Mouse (Mus musculus): ENCODE results near the gene Adgrl3.
A peak's percentile ranks its signal among the peaks of the same experiment; 100 is the strongest.

The Adgrl3 gene

DNA sequence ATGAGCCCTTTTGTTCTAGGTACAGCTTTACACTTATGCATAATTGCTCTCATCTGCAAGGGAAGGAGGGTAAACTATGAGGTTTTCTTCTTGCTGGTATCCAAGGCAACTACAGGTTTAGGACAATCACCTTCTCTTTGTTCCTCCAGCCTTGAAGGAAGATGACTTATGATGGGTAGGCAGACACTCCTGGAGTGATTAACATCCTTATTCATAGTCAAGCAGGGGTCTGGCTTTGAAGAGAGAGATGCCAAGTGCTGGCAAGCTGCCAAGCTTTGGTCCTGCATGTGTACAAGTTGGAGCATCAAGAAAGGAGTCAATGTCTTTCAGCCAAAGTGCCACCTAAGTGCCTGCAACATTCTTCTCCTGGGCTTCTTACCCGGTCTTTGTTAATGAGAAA is 657.0 kb downstream of the Adgrl3 start:
- DNase-seq = peak in 1 of 2 experiments; percentile 2

DNA sequence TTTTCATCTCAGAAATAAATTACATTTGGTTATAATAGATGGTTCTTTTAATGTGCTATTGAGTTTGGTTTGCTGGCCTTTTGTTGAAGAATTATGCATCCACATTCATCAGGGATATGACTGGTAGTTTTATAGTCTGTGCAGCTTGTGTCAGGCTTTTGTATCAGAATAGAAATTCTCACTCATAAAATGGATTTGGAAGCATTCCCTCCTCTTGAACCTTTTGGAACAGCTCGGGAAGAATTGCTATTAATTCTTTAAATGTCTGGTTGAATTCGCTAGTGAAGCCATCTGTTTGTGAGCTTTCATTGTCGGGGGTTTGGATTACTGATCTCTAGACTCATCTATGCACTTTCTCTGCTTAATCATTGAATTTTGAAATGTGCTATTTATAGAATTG is 666.3 kb downstream of the Adgrl3 start:
- DNase-seq = no peak

GRCm38 (mm10) chr5:81686845-81687244 is 666.9 kb downstream of the Adgrl3 start:
- DNase-seq = peak; percentile 55 to 65

DNA sequence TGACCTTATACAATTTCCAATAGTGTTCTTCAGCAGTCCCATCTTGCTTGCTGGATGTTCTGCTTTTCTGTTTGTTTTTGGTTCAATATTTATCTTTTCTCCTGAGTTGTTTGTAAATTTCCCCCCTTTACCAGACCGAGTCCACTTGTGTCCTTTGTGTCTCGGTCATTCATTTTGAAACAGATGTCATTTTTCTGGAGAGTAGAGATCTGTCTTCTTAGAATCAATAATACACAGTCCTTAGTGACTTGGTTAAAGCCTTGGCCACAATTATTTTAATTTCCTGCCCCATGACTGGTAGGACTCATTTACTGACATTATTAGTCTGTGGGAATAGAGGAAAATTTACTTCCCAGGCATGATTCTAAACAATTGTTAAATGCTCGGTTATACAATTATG is 709.7 kb downstream of the Adgrl3 start:
- DNase-seq = no peak

DNA sequence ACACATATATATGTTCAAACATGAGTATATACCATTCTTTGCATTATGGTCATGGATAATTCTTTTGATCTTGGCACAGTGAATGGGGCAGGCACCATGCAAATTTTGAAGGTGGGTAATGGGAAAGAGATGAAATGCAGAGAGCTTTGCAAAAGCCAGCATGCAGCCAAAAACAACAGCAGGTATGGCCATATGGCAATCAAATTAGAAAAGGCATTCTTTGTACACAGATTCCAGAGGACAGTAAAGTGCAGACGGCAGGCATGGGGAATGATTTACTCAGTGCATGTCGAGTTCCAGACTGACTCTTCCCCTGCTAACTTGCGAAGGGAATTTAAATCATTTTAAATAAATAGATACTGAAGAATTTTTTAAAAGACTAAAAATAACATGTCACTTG is 716.1 kb downstream of the Adgrl3 start:
- DNase-seq = no peak

DNA sequence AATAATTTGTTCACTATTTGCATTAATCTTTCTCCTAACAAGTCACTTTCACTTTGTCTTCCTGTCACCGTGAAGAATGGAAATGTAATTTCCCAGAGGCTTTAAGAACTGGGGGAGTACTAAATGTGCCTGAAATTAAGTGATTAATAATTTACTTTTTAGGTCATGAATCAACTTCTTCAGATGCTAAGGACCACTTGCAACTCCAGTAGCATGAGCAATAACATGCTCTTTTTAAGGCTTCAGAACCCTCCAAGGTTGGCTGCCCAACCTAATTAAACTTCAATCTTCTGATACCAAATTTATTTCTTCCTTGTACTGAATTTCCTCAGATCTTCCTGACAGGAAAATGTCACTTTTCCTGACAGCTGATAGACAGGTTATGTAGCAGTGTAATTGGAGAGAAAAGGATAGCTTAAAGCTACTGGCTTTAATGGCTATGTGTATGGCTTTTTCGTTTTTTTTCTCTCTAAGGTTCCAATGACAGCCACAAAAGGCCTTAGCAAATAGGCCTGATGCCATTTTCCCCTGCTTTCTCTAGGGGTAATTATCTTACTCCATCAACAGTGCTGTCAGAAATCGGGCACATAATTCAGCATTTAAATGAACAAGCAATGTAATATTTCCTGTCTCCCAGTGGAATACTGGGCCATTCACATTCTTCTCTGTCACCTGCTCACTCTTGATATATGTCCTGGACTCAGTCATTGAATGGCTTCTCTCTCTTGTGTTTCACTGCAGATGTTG is 718.5 kb downstream of the Adgrl3 start:
- DNase-seq = no peak

- no peak for DNase-seq
Observed at GRCm38 (mm10) chr5:81752426-81752825, 732.5 kb downstream of the Adgrl3 start.

DNA sequence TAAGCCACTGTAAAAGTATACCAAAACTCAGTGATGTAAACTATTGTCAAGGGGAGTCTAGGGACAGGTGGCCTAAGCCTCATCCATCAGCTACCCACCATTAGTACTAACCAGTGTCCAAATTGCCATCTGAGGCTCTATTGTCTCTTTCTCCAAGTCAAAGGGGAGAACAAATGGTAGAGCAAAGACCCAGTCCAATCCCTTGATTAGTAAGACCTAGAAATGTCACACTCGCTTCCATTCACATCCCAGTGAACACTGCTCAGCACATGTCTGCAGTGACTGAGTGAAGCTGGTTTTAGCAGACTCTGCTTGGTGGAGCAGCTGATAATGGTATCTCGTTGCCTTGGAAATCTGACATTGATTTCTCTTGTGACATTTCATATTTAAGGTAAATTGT is 735.8 kb downstream of the Adgrl3 start:
- no peak for DNase-seq

- no peak for DNase-seq
Observed at GRCm38 (mm10) chr5:81757093-81757725, 737.3 kb downstream of the Adgrl3 start.

- no peak for DNase-seq
Observed at GRCm38 (mm10) chr5:81776234-81776633, 756.3 kb downstream of the Adgrl3 start.

DNA sequence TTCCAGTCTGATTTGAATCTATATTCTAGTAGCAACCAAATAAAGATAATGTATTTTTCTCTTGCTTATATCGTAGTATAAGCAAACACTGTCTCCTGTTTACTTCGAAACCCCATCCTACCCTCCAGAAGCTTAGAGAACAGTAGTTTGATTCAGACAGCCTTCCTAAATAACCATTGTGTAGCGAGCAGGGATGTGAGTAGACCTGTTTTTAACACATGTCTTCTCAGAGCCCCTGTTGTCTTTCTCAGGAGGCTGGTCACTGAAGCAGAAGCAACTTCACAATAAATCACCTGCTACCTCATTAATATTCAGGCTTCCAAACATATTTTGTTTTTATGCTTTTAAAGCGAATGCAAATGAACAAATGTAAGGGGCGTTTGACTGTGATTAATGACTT is 756.8 kb downstream of the Adgrl3 start:
- DNase-seq = no peak

GRCm38 (mm10) chr5:81784770-81785169 is 764.8 kb downstream of the Adgrl3 start:
- no peak for DNase-seq

GRCm38 (mm10) chr5:81790710-81791109 is 770.8 kb downstream of the Adgrl3 start:
- no peak for DNase-seq

DNA sequence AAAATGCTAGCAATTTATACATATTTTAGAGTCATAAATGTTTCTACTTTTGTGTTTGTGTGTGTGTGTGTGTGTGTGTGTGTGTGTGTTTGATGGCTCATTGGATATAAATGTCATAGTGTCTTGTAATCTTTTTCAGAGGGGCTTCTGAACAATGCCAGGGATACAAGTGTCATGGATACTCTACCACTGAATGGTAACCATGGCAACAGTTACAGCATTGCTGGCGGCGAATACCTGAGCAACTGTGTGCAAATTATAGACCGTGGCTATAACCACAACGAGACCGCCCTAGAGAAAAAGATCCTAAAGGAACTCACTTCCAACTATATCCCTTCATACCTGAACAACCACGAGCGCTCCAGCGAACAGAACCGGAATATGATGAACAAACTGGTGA is 774.2 kb downstream of the Adgrl3 start:
- no peak for DNase-seq

DNA sequence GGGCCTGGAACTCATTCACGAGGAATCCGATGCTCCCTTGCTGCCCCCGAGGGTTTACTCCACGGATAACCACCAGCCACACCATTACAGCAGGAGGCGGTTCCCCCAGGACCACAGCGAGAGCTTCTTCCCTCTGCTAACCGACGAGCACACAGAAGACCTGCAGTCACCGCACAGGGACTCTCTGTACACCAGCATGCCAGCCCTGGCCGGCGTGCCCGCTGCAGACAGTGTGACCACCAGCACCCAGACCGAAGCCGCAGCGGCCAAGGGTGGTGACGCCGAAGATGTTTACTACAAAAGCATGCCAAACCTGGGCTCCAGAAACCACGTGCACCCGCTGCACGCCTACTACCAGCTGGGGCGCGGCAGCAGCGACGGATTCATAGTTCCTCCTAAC is 774.7 kb downstream of the Adgrl3 start:
- DNase-seq = no peak

GRCm38 (mm10) chr5:81796128-81796527 is 776.2 kb downstream of the Adgrl3 start:
- DNase-seq = no peak

GRCm38 (mm10) chr5:81810966-81811365 is 791.0 kb downstream of the Adgrl3 start:
- no peak for DNase-seq

DNA sequence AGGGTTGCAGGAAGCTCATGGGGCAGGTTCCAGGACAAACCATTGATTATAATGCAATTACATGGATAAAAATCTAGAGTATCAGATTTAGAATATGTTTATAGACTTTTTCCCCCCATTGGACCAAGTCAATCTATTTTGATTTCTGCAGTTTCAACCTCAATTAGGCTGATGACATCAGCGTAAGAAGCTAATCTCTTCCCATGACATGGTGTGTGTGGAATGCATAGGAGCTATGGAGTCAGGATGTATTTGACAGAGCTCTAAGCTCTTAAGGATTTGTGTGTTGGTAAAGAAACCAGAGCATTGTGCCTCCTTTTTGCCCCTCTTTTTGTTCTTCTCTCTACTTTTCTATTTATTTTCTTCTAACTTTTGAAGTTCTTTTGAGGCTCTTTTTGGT is 812.1 kb downstream of the Adgrl3 start:
- DNase-seq = no peak

DNA sequence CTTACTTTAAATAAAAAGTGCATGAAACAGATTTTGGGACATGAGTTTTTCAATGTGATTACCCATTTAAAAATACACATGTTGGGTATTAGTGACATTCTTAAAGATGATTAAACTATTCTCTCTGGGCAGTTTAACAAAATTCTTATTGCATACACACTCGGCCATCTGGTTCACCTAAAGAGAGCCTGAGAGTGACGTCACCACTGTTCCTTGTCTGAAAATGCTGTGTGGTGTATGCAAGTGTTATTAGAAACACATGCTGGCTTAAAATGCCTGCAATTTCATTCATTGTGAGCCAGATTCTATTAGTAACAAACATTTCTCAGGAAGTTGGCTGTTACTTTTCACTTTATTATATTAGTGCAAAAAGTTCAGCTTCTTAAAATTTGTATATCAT is 812.7 kb downstream of the Adgrl3 start:
- DNase-seq = no peak

DNA sequence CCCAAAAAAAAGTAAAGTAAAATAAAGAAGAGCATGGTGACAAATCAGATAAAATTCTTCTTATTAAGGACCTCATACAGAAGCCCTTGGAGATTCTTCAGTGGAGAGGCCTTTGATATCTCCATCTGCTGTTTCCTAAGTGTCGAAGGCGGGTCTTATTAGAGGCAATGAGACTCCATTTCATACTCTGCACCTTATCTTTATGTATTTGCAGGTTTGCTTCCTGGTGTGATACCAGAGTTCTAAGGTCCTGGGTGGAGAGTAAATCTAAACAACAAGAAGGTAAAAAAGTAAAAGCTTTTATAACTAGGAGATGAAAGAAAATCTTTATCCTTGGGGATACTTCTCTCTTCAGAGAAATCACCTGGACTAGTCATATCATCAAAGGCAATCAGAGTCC is 817.9 kb downstream of the Adgrl3 start:
- DNase-seq = no peak

DNA sequence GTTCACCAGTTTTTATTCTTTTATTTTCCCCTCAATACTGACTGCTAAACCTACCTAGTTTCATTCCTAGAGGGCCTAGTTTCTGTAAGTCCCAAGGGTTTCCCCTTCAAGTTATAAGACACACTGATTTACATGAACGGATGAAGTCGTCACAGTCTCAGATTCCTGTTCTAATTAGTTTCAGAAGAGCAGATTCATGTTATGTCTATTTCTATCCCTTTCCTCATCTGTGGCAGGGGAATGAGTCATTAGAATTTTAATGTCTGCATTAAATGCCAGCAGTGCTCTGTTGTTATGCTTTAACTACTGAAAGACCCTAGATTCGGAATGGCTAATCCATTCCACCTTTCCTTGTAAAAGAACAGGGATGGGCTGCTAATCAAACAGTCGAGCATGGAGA is 823.9 kb downstream of the Adgrl3 start:
- DNase-seq = no peak

GRCm38 (mm10) chr5:81870336-81870735 is 850.4 kb downstream of the Adgrl3 start:
- DNase-seq = no peak
